15 mouse cellular contexts compared by ENCODE assay signal in the genomic region with DNA sequence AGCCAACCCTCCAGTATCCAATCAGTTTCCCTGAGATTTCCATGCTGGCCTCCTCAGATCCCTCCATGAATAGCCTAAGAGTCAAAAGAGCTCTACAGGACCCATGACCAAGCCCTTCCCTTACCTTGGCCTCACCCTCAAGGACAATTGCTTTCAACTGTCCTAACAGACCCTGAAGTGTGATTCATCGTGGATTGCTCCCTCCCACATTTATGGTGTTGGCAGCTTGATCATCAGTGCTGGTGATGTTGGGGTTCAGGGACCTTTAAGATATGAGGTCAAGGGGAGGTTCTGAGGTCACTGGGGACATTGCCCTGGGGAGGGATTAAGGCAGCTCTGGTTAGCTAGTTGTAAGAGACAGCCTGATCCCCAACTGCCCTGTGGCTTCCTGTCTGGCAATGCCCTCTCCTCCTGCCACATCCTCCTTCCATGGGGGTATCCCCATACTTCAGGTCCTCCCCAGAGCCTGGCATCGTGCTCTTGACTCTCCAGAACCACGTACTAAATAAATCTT. TPM values are rescaled to one million over a fixed set of nuclear protein-coding genes. Genes with fewer than 3 reads are reported as not detected.
"Had no signal": no experiment of that assay in that cellular context is flagged by ENCODE, and none has a peak within 500 bp of the region (broad histone marks: within the 10 kb centered on the region; RNA-seq: fewer than 3 reads in every experiment).

No protein-coding gene starts in this region.

- H3K4me3 ChIP-seq: kidney, embryonic 15.5 days; limb, embryonic 15.5 days; liver, embryonic 12.5 days; midbrain, embryonic 12.5 days; neural tube, embryonic 15.5 days had no signal

- H3K27me3 ChIP-seq: kidney, embryonic 15.5 days; limb, embryonic 15.5 days; neural tube, embryonic 15.5 days had no signal

- ATAC-seq: liver, embryonic 12.5 days; midbrain, embryonic 16.5 days had no signal

- DNase-seq: kidney, postnatal 14 days; layer of hippocampus, adult 9-11 months; layer of hippocampus, postnatal 36 days; lung, embryonic 14.5 days; lung, postnatal 10 days; lung, postnatal 4 days; thymus, postnatal 4 days had no signal

- H3K36me3 ChIP-seq: kidney, embryonic 15.5 days; limb, embryonic 15.5 days; liver, embryonic 12.5 days; midbrain, embryonic 12.5 days; neural tube, embryonic 15.5 days had no signal

- H3K27ac ChIP-seq: kidney, embryonic 15.5 days; limb, embryonic 15.5 days; liver, embryonic 12.5 days; midbrain, embryonic 12.5 days; neural tube, embryonic 15.5 days; stomach, postnatal 0 days had no signal

RNA-seq across cellular contexts. Expression of a gene that starts 46.6 kb away (rescaled TPM):
- polyA plus RNA-seq: neural tube, embryonic 11.5 days had no signal

RNA-seq across cellular contexts. Expression of a gene that starts 56.3 kb away (rescaled TPM):
- polyA plus RNA-seq: neural tube, embryonic 11.5 days had no signal
